Mouse (Mus musculus) embryonic fibroblast, embryonic 13.5 days (primary cell): ENCODE measurements around the gene Slc45a3. TPM values are rescaled to one million over a fixed set of nuclear protein-coding genes. Genes with fewer than 3 reads are reported as not detected.

Source experiments
- H3K27ac ChIP-seq: 2 replicates; pipeline ENCODE4 v1.5.1; 2012; ENCODE audit warnings: low read length, control low read depth, inconsistent platforms; ENCODE audit not compliant: insufficient read depth
- H3K4me1 ChIP-seq: 2 replicates; pipeline ENCODE4 v1.6.1; 2011; ENCODE audit warnings: low read length; ENCODE audit not compliant: control insufficient read depth, insufficient read depth
- H3K4me3 ChIP-seq: 2 replicates; pipeline ENCODE4 v1.5.1; 2011; ENCODE audit warnings: mild to moderate bottlenecking, control low read depth, low read length; ENCODE audit not compliant: insufficient read depth
- CTCF ChIP-seq: IDR thresholded peaks from 2 replicates; pipeline ENCODE4 v1.5.1; 2011; ENCODE audit warnings: mild to moderate bottlenecking, control low read depth, low read length, moderate library complexity, borderline replicate concordance; ENCODE audit not compliant: insufficient read depth
- POLR2A ChIP-seq: IDR thresholded peaks from 2 replicates; pipeline ENCODE4 v1.6.1; 2011; ENCODE audit warnings: low read depth, mild to moderate bottlenecking, control low read depth, low read length, moderate library complexity
- polyA plus RNA-seq: library from polyadenylated mRNA; stranded (reverse); fragments of >200 nt; gene quantifications from 2 replicates; pipeline ENCODE4 v1.2.4, GENCODE M21; 2011; ENCODE audit warnings: low read depth; ENCODE audit not compliant: missing spikeins, insufficient read length

Slc45a3 gene
- polyA plus RNA-seq, 1 experiment: 0.30 TPM

DNA sequence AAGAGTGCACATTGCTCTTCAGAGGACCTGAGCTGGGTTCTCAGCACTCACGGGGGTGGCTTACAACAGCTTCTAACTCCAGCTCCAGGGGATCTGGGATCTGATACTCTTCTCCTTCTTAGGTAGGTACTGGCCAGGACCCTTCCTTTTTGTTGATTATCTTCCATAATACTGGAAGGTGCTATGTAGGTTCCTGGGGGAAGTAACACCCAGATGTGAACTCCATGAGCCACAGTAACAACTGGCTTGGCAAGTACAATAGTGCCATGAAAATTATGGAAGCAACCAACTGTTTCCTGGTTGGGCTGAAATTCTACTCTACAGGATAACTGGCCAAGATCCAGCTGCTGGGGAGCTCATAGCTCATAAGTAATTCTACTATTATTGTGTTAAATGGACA, 42.7 kb downstream of the Slc45a3 start:
- Histone ChIP-seq H3K4me3 (no peak overlapping the region), H3K27ac (peak overlapping the region; percentile 83), H3K4me1 (peaks cover 21% of the 10 kb centered on the region)
- TF ChIP-seq CTCF (no peak), POLR2A (no peak)

DNA sequence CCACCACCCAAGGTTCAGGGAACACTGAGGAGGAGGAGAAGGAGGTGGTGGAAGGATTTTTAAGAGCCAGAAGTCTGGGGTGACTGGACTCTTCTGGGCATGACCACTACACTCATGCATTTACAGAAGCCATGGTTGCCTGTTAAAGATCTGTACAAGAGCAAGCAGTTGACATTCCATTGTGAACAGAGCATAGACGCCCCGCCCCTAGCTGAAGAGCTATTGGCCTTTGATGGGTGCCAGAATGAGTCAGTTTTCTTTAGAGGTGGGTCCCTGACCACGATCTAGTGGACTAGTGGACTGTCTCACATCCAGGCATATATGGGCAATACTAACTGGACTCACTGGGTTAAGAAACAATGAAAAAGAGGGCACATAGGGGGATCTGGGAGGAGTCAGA, 43.3 kb downstream of the Slc45a3 start:
- Histone ChIP-seq H3K4me1 (peaks cover 21% of the 10 kb centered on the region), H3K4me3 (no peak overlapping the region), H3K27ac (peak overlapping the region; percentile 83)
- TF ChIP-seq POLR2A: no peak; the same call in 1 of the 2 replicates
- no peak for TF ChIP-seq CTCF

DNA sequence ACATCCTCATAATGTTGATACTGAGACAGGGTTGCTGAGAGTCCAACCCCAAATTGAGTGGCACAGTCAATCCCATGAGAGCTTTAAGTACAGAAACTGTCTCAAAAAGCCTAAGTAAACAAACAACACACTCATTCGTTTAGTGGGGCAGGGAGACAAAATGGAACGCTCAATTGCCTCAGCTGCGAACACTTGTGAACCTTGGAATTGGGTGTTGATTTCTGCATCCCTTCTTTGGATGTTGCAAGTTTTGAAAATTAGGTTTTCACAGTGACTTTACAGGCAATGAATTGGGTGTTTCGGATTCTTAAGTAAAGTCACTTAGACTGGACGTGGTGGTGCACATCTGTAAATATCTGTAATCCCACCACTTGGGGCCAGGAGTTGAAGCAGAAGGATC, 44.0 kb downstream of the Slc45a3 start:
- peak overlapping the region; percentile 96 for H3K27ac ChIP-seq
- TF ChIP-seq POLR2A (peak; percentile 46; the same call in 1 of the 2 replicates), CTCF (no peak)
- H3K4me3 ChIP-seq: peak overlapping the region; percentile 34
- H3K4me1 ChIP-seq: peaks cover 21% of the 10 kb centered on the region

DNA sequence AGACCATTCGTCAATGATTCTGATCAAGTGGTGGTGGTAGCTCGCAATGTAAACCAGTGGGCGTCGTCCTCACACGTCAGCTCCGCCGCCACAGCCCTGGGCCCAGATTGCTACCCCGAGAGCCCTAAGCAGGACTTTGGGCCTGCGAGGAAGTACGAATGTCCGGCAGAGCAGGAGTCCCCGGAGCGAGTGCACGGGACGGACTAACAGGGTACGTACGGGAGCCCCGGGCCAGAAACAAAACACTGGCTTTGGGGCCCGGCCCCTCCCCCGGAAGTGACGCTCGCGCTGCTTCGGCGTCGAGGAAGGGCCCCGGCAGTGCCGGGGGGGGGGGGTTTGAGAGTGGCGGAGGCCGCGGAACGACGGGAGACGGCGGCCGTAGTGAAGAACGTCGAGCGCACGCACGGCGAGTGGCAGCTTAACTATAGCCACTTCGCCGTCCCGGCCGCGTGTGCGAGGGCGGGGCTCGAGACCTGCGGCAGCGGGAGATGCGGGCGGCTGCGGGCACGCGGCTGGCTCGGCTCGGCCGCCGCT, 44.6 kb downstream of the Slc45a3 start, which contains the start of gene Elk4:
TSS of gene Elk4 (plus strand) at position 326 of the 534 bp plus-strand sequence.
- Histone ChIP-seq H3K4me1 (peaks cover 21% of the 10 kb centered on the region), H3K27ac (peak within 1 kb of the TSS; percentile 96), H3K4me3 (peak within 1 kb of the TSS; percentile 94)
- no peak for TF ChIP-seq CTCF
- peak; percentile 91 for TF ChIP-seq POLR2A

DNA sequence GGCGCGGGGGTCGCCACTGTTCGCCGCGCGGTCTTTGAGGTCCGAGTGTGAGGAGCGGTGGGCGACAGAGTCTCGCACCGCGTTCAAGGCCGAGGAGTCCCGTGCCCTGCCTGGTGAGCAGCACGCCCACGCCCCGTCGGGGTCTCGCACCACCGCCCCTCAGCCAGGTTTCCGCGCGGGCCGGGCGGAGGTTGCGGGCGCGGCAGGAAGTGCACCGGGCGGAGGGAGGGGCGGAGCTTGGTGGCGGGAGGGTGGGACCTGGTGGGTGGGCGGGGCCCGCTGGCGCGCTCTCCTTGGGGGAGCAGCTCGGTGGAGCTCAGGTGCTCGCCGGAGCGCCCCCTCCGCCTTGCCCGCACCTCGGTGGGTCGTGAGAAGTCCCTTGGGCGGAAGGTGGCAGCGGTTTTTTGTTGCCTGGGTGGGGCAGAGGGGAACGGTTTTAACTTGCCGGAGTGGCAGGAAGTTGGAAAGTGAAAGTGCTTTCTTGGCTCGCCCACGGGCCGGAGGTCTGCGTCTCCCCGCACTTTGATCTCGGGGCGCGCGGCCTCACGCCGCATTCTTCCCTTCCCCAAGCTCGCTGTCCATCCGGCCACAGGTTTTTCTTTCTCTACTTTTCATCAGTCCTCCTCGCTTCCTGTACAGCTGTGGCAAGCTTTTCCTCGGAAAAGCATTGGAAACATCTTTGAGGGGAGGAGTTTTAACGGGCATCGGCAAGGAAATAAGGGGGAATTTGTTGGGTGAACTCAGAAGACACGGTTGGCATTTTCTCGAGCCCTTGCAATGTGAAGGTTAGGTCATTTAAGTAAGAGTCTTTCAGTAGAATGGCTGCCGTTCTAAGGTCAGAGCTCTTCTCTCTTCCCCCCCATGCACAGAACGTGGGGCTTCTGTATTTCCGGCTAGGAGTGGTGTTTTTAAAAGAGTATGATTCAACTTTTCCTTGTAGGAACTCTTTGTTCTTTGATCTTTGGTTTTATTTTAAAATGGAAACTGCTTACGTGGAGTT, 45.4 kb downstream of the Slc45a3 start:
- Histone ChIP-seq H3K27ac (peak overlapping the region; percentile 96), H3K4me1 (peaks cover 21% of the 10 kb centered on the region), H3K4me3 (peak overlapping the region; percentile 94)
- TF ChIP-seq CTCF: no peak
- TF ChIP-seq POLR2A: peak; percentile 72

DNA sequence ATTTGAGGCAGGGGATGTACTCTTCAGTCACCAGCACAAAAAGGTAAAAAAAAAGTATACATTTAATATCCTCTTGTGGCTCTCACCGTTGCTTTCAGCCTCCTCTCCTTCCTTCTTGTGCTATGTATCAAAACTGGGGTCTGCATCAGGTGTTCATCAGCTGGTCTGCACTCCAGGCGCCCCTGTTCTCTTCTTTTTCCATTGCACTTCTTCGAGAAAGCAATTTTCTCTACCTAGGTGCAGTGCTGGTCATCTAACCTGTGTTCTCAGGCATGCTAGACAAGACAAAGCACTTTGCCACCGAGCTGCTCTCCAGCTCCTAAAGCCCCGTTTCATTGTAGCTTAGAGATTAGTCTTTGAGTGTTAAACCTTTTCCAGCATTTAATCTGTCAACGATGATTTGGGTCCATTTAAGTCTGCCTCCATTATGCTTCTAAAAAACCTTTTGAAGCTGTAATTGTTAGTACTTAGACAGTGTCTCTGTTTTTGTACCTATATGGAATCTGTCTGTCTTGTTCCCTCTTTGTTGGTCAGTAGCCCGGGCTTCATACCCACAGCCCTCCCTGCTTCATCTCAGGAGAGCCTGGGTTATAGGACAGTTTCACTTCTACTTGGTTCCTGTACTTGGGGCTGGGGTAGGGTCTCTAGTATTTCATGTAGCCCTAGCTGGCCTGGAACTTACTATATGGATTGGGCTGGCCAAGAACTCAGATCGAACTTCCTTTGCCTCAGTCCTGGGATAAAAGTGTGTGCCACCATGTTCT, 46.3 kb downstream of the Slc45a3 start:
- TF ChIP-seq CTCF (no peak), POLR2A (no peak)
- Histone ChIP-seq H3K4me1 (peaks cover 16% of the 10 kb centered on the region), H3K27ac (no peak overlapping the region), H3K4me3 (peak overlapping the region; percentile 94)

DNA sequence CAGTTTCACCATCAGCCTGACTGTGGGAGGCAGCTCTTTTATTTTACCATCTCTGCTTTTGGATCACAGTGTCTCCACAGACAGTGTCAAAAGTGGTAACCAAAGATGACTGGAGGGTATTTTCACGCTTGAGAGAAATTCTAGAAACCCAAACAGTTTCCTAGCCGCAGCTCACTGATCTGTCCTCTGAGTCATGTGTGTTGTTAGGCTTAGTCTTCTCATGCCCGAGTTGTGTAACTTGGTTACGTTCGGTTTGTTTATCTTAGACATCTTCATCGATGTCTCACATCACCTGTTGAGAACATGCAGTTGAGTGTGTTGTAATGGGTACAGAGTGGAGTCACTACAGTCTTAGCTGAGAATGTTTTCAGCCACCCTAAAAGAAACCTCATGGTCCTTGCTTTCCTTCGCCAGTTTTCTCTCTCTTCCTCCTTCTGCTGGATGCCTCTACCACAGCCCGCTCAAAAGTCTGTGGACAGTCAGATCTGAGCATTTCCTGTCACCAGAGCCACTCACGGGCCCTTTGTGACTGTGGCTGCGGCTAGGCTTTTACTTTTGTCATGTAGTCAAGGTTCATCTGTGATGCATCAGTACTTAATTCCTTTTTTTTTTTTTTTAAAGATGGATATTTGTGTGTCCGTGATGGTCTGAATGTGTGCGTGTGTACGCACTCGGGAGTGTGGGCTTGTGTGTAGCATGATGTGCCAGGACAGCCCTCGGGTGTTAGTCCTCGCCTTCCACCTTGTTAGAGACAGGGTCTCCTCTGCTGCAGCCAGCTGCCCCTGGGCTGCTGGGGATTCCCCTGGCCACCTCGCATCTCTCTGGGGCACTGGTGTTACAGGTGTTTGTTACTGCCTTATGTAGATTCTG, 48.1 kb downstream of the Slc45a3 start:
- TF ChIP-seq CTCF: no peak
- TF ChIP-seq POLR2A: no peak

DNA sequence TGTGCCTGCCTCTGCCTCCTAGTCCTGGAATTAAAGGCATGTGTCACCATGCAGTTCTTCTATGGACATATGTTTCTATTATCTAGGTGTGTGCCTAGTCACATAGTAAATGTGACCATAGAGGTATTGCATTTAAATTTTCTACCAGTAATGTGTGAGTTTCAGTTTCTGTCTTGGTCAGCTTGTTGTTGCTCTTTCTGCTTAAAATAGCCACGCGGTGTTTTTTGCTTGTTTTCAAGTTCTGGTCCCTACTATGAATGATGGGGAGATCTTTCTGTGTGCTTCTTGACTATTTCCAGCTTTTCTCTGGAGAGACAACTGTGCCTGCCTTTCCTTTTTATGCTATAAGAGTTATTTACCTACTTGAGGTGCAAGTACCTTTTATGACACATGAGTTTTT, 49.0 kb downstream of the Slc45a3 start:
- Histone ChIP-seq H3K27ac (no peak overlapping the region), H3K4me1 (peaks cover 3% of the 10 kb centered on the region; the same call in 1 of the 2 replicates), H3K4me3 (no peak overlapping the region)
- TF ChIP-seq POLR2A: no peak
- TF ChIP-seq CTCF: no peak

More for the DNA sequence above, 48.1 kb downstream of the Slc45a3 start:
- no peak overlapping the region for H3K4me3 ChIP-seq
- H3K27ac ChIP-seq: no peak overlapping the region
- peaks cover 9% of the 10 kb centered on the region for H3K4me1 ChIP-seq
